Mouse (Mus musculus) gastrocnemius, postnatal 36 days (tissue): ENCODE results near the gene Ppm1a. TPM values are rescaled to one million over a fixed set of nuclear protein-coding genes. Genes with fewer than 3 reads are reported as not detected.

Source experiments
- DNase-seq, 2 experiments: peaks; one replicate each; pipeline ENCODE4 v3.0.0; 2022
- intact Hi-C: fragments of 180-260 bp; cut with DNase I; formaldehyde crosslinking; loops from one replicate; pipeline ENCODE4 v1.15.1; 2025
- long read RNA-seq, 2 experiments: library from polyadenylated mRNA; stranded (forward); transcript quantifications; one replicate each; pipeline ENCODE4 v2.0.0; 2021
- total RNA-seq, 2 experiments: library from RNA; stranded (reverse); gene quantifications; 2 replicates each; pipeline ENCODE4 v1.2.3; 2021

Gene Ppm1a
- total RNA-seq = 100 to 1,000 TPM; 241 to 264 TPM
- long read RNA-seq, experiment 1, full-length matches to known transcripts = 83 of 106 reads
- long read RNA-seq, experiment 1, partial matches to known transcripts = 9 of 106 reads
- long read RNA-seq, experiment 1, other reads (novel, unspliced or antisense) = 14 of 106 reads
- long read RNA-seq, experiment 2, full-length matches to known transcripts = 121 of 163 reads
- long read RNA-seq, experiment 2, partial matches to known transcripts = 37 of 163 reads
- long read RNA-seq, experiment 2, other reads (novel, unspliced or antisense) = 5 of 163 reads

DNA sequence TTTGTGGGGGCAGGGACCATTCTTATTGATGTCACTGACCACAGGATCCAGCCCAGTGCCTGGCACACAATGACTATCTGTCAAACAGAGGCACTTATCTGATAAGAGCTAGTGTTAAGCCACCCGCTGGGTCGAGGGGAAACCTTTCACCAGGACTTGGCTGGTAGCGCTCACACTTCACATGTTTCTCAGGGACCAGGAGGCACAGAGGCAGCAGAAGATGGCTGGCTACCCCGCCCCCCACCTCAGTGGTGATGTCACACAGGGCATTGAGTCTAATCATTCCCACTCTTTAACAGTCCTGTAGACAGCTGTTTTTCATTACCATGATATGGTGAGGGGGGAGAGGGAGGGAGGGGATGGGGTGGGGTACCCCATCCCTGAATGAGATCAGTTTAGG is at the start of gene Ppm1a:
TSS of gene Ppm1a (plus strand) at position 370 of the 400 bp plus-strand sequence.
- intact Hi-C loops = no loop called here

DNA sequence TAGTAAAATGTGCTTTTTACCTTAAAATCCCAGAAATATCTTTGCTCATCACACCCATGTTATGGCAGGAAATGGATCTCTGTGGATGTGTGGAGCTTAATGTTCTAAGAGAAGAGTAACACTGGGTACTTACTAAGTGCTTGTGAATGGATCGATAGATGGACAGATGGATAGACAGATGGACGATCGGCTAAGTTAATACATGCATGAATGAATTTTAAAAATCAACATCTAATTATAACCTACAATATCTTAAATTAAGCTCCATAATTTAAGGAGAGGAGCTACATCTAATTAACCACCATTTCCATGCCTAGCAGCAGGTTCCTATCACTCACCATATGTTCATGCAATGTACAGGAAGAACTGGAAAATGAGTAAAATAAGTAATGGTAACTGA is 47.3 kb upstream of the Ppm1a start:
- intact Hi-C loops = no loop called here
- no peak for DNase-seq

More for the DNA sequence above, at the start of gene Ppm1a:
- no peak for DNase-seq

DNA sequence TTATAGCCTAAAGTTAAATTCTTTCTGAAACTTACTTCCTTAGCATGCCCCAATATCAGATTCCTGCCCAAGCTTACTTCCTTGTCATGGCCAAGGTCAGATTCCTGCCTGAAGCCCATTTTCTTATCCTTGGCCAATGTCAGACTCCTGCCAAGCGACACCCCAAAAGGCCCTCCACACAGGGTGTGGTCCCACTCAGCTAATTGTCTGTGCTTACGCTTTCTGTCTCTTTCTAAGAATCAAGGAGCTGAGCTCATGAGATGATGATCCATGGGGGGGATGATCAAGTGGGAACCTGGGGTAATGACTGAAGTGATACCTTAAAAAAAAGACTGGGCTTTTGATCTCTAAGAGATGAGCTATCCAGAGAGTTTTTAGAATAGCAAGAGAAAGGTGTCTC is 42.4 kb upstream of the Ppm1a start:
- intact Hi-C loops = no loop called here
- no peak for DNase-seq

DNA sequence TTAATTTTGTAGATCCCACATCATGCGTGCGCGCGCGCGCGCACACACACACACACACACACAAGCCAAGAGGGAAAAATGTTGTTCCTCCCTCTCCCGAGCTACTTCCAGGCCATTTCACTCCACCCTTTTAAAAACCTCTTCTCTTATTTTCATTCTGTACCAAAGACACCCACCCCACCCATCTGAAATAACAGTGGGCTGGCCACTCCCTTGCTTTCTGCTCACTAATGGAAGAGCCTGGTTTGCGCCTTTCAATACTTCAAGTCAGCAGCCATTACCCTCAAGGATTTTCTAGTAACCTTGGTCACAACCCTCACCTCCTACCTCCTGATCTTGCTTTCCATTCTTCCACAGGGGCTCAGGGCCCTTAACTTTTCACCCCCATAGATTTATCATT is 41.4 kb upstream of the Ppm1a start:
- DNase-seq = no peak
- intact Hi-C loops = no loop called here

DNA sequence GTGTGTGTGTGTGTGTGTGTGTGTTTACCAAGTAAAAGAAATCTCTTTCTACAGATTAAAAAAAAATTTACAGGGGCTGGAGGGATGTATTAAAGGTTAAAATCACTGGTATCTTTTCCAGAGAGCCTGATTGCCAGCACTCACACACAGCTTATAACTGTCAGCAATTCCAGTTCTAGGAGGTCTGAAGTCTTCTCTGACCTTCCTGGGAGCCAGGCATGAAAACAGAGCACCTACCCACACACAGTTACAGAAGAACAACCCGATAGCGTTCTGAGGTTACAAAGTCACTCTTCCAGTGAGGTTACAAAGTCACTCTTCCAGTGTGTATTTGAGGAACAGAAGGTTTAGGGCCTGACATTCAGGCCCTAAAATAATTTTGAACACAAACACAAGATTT is 38.2 kb upstream of the Ppm1a start:
- intact Hi-C loops = no loop called here

DNA sequence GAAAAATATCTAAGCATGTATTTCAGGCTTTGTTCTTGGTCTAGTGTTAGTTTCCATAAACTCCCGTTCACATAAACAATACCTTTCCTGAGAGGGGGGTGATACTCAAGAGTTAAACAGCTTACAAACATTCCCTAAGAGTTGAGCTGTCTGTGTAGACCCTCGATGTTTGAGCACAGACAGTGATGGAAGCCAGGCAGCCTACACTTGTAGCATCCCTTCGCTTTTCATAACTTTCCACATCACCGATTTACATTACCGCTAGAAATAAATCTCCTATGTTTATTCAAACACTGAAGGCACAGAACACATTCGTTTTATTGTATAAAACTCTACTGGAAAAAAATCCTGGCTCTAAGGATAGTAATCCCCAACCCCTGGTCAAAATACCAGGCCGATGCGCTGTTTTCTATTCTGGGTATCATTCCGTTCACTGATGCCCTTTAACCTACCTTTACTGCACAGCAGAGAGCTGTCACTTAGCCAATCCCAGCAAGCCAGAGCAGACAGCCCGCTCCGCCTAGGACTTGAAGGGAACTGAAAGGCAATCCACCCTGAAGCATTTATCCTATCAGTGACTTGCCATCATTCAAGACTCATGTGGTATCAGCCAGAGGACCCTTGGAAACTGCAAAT is 37.7 kb upstream of the Ppm1a start:
- intact Hi-C loops = no loop called here
- DNase-seq = no peak

More for the DNA sequence above, 38.2 kb upstream of the Ppm1a start:
- no peak for DNase-seq

DNA sequence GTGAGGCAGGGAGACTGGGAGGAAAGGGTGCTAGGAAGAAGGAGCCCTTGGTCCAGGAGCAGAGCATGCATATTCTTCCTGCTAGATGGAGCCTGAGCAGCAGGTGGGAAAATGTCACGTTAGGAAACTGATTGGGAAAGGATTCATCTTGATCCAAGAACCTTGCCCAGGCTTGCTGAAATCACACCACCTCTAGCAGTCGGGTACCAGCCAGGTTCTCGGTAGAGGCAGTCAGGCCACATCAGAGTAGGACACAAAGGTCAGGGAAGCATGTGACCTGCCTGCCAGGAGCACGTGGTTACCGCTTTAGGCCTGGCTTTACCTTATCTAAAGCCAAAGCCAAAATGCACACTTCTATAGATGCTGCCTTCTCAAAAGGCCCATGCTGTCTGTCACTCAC is 35.5 kb upstream of the Ppm1a start:
- DNase-seq = no peak
- intact Hi-C loops = no loop called here

DNA sequence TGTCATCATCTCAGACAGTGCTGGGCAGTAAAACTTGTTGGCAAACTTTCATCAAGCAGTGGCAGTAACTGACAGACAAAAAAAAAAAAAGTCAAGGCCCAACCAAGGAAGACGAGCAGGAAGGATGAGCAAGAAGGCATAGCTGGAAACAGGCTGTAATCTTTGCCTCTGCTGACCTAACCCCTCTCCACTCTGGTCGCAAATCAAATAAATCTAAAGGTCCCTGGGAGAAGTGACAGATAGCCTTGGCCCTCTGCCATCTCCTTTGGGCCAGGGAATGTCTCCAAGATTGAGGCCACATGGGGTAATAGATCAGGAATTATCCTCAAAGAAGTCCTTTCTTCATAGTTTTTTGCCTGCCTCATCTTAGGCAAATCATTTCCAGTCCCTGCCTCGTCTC is 33.3 kb upstream of the Ppm1a start:
- no peak for DNase-seq
- intact Hi-C loops = no loop called here

DNA sequence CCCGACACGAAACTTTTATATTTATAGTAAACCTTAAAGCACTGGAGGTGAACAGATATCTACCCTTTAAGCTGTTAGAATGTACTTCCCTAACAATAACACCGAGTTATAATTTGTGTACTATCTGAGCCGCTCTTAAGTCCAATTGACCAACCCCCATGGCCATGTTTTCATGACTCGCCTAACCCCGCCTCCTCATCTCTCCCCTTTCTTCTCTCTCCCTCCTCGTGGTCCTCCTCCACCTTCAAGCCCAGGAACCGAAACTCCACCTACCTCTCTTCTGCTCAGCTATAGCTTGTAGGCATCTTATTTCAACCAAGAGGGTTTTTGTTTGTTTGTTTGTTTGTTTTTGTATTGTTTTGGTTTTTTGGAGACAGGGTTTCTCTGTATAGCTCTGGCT is 30.2 kb upstream of the Ppm1a start:
- no peak for DNase-seq
- intact Hi-C loops = no loop called here

DNA sequence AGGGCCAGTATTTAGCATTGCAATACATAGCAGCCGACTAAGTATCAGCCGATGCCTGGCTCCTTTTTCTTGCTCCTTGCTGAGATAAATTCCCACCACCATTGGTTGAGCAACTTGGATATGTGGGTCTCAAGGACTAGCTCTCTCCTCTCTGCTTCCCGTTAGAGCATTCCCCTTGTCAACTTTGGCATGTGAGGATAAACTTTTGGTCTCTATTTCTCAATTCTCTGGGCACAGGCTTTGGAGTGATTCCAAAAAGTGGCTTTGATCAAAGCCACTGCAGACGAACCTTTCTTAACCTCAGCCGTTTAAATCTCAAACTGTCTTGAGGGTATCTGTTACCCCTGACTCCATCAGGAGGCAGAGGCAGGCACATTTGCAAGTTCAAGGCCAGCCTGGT is 29.6 kb upstream of the Ppm1a start:
- intact Hi-C loops = no loop called here
- no peak for DNase-seq

DNA sequence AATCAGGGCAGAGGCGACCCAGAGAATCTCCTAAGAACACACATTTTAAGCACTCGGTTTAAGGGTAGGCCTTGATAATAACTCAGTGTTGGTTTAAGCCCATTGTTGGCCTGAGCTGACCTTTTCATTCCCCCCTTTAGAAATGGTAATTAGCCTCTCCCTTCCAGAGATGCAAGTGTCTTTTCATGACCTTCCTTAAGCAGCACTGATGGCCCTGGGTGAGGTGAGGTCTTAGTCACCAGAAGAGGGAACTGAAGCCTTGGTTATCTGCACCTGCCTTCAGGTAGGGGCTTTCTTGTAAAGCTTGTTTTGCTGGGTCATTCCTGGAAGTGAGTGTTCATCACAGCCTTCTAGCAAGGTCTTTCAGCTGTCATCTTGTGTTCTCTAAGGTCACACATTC is 23.1 kb upstream of the Ppm1a start:
- intact Hi-C loops = no loop called here

DNA sequence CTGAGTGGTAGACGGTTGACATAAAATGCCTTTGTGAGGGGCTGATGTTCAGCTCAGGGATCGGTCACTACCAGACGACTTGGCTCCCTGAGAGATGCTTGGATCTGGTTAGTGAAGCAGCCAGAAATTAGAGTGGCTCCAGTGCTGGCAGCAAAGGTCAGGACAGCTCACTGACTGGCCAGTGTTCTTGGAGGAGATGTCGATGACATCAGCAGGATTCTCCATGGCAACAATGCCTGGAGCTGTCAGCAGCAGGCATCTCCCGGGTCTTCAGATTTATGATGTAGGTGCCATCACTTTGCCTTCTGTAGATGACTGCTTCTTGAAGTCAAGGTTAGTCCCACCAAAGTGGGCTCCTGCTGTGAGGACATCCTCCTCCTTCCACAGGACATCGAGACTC is 16.1 kb upstream of the Ppm1a start:
- intact Hi-C loops = no loop called here
- DNase-seq = no peak

More for the DNA sequence above, 23.1 kb upstream of the Ppm1a start:
- no peak for DNase-seq

DNA sequence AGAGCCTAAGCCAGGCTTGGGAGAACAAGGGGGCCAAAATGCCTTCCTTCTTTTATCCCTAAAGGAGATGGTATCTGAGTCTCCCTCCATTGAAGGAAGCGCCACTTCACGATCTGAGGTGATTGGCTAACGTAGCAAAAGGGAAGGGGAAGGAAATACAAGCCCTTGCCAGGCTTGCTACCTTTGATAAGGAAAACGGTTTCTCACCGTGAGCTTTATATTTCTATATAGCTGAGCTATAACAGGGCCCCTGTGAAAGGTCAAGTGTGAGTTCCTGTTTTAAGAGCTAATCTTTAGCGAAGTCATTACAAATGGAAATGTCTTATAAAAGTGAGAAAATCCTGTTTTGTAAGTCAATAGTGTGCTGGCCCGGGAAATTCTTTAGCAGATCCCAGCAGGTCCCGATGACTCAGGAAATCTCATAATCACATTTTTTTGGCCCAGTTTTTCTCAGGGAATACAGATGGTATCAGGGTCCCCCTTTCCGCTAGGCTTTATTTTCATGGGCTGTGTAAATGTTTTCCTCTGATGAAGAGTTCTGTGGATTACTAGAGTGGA is 12.4 kb upstream of the Ppm1a start:
- DNase-seq = no peak
- intact Hi-C loops = no loop called here

DNA sequence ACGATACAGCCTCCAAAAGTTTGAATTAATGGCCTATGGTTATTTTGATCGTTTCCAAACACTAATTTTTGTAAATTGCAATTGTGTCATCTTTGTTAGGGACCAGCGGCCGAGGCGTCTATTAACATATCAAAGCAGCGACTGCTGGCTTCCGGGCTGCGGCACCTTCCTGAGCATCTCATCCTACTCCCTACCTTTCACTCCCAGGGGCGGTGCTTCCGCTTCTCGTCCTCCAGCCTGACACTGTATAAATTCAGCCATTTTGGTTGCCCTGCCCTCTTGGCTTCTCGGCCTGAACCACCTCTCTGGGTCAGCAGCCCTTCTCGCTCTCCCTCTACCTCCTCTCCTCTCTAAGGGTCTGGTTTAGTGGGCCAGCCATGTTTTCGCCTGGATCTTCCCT is 11.8 kb upstream of the Ppm1a start:
- no peak for DNase-seq
- intact Hi-C loops = no loop called here

DNA sequence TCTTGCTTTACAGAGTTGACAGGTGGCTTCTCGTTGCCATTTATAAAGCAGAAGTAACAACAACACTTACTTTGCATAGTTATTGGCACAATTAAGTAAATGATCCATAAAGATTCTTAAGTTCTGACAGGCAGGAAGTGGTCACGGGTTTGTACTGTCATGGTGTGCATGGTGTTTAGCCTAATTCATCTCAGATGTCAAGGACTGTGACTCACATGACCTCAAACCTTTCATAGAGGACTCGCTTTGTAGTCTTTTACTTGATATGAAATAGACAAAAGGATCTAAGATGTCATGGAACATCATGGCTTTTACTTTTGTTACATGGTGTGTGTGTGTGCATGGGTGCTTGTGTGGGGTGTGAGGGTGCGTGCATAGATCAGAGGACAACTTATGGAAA is 8.9 kb upstream of the Ppm1a start:
- intact Hi-C loops = no loop called here
- DNase-seq = no peak

DNA sequence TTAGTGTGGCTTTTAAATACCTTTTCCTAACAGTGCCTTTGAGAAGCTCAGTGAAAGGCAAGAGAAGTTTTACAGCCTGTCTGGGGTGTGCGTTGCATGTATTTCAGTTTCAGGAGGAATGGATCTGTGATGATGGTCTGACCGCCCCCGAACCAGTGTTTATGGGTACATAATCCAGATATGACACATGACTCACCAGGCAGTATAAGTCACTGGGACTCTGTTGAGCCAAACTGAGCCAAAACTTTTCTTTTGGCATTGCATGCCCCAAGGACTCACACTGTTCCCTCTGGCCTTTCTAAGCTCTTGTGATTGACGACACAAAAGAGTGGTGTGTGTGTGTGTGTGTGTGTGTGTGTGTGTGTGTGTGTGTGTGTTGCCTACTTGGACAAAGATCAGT is 8.4 kb upstream of the Ppm1a start:
- no peak for DNase-seq

DNA sequence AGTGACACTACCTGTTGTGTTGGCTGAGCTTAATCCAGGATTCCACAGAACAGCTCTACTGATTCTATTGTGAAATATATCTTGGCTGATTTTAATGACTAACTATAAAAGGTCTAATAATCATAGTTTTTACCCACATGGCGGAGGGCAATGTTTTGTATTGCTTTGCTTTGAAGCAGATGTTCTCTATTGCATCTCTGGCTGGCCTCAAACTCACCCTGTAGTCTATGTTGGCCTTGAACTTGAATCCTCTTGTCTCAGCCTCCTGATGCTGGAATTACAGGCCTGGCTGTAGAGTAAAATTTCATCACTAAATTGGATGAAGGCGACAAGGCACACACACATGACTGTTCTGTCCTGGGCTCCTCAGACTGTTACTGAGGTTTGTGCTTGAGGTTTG is 7.8 kb upstream of the Ppm1a start:
- intact Hi-C loops = no loop called here
- no peak for DNase-seq

More for the DNA sequence above, 8.4 kb upstream of the Ppm1a start:
- intact Hi-C loops = no loop called here

DNA sequence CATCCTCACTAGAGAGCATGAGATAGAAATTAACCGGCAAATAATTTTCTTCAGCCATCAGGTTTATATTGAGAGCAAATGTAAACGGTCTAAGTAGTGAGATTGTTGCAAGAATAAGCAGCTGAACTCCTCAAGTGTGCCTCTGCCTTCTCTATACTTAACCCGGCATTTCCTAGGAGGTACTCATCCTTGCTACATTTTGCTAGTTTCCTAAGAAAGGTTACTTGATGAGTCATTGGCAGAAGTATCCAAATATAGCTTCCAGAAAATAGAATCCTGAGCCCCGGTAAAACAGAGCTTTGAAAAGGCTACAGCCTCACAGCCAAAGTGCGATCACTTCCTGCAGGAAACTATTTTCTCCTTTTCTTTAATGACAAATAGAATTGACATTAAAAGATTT is 7.2 kb upstream of the Ppm1a start:
- intact Hi-C loops = no loop called here
- DNase-seq = no peak

DNA sequence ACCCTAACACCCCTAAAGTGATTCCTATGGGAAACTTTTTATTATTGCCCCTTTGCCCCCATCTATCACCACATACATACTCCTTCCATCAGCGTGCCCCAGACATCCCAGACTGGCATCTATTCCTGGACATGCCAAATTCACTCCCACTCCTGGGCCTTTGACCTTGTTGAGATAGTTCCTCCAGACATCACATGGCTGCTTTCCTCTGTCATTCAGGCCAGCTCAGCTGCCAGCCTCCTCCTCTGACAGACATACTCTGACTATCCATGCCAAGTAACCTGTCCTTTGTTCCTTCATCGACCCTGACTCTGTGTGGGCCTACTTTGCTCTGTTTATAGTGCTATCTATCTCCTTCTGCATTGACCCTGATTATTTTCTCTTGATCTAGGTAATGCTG is 6.6 kb upstream of the Ppm1a start:
- intact Hi-C loops = no loop called here
- no peak for DNase-seq

DNA sequence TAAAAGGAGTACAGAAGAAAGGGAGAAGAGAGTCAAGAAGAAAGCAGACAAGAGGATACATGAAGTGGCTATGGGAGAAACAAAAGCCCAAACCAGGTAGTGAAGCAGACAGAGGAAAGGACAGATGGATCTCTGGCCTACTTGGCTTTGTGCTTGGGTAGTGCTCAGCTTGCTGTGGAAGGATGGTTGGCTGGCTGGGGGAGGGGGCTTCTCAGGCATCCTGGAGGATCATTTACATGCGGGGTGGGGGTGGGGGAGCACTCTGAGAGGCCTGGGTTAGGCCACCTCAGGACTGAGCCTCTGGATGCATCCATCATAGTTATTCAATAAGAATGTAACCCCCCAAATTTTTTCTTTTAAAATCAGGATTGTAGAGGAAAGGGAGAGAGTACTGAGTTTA is 341 bp downstream of the Ppm1a start:
- no peak for DNase-seq
- intact Hi-C loops = no loop called here

DNA sequence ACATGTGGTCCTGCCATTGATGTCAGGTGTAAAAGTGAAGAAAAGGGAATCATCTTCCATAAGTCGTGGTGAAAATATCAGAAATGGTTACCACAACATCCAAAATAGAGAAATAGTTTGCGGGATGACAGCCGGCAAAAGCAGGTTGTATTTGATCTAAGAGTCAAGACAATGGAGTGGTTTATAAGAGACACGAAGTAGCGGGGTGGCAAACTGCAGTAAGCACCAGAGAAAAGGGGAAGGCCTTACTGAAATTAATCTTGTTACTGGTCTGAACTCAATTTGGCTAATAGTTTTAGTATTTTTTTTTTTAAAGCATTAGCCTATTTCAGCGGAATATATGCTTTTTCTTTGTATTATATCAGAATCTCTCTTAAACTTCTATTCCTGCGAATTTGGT is 2.7 kb downstream of the Ppm1a start:
- no peak for DNase-seq
- intact Hi-C loops = loop anchor here (5.0 to 10.0 kb wide), 2 partner anchors 93 to 1205 kb away; partner anchors contain the start of gene Snapc1
